Comparison of ENCODE assay signal across 8 mouse cellular contexts in genomic region chr1:119996798-119997581, GRCm38 (mm10). TPM values are rescaled to one million over a fixed set of nuclear protein-coding genes. Genes with fewer than 3 reads are reported as not detected.
DNase-seq lines count a peak whose midpoint lies in the region; ATAC-seq and TF ChIP-seq lines count a peak whose summit lies in the region.

Gene Cfap221, minus strand, starts transcription at chr1:119997234.

- TF ChIP-seq POLR2A in brain, embryonic 14.5 days (IDR thresholded peaks at IDR 0.05; ENCODE audit: borderline replicate concordance, extremely low read depth, insufficient read depth, insufficient read length, poor library complexity, severe bottlenecking): no peak

- H3K27ac ChIP-seq in ES-E14 (ENCODE audit: insufficient read depth, low read depth, low read length, poor library complexity, severe bottlenecking): no peak within 1 kb of the TSS
- H3K27ac ChIP-seq in hindbrain, postnatal 0 days: no peak within 1 kb of the TSS

- 6% methylated on average over 30 of the region's 30 CpGs for WGBS in hindbrain, postnatal 0 days

- in situ Hi-C loops in ES-E14 (cut with MboI; ENCODE audit: low sequenced_read_pairs in 2 of 2, unreplicated experiment in 2 of 2): no loop called here

- H3K4me2 ChIP-seq in hindbrain, postnatal 0 days (ENCODE audit: low read depth, low read length): peak within 1 kb of the TSS; percentile 75

- peak within 1 kb of the TSS; percentile 64 for H3K9ac ChIP-seq in ES-E14 (ENCODE audit: insufficient read depth, low read depth, low read length, poor library complexity, severe bottlenecking)
- H3K9ac ChIP-seq in hindbrain, postnatal 0 days (replicated peaks; ENCODE audit: low read length): no peak within 1 kb of the TSS

- H3K4me3 ChIP-seq in ES-E14 (ENCODE audit: insufficient read depth in 1 of 2, low read depth in 1 of 2, low read length in 2 of 2, poor library complexity in 1 of 2, severe bottlenecking in 1 of 2): peak within 1 kb of the TSS; percentile 64 to 79
- H3K4me3 ChIP-seq in hindbrain, postnatal 0 days (ENCODE audit: low read length): peak within 1 kb of the TSS; percentile 42

- peak; percentile 92 for ATAC-seq in hindbrain, postnatal 0 days
- ATAC-seq in activated CD4-positive, CD25-positive, alpha-beta regulatory T cell, adult 4 months: no peak

- H3K4me1 ChIP-seq in ES-E14 (ENCODE audit: control insufficient read depth in 2 of 2, insufficient read depth in 2 of 2, low read length in 2 of 2, poor library complexity in 1 of 2): peaks cover 2 to 4% of the 10 kb centered on the region in 2 experiments; a peak in 1 of 4 replicates
- no peaks in the 10 kb centered on the region for H3K4me1 ChIP-seq in hindbrain, postnatal 0 days (ENCODE audit: insufficient read depth, low read length)

- no peaks in the 10 kb centered on the region for H3K36me3 ChIP-seq in ES-E14 (ENCODE audit: control insufficient read depth, insufficient read depth, low read length, poor library complexity, severe bottlenecking)
- H3K36me3 ChIP-seq in hindbrain, postnatal 0 days (ENCODE audit: insufficient read depth, low read length): no peaks in the 10 kb centered on the region

- no peaks in the 10 kb centered on the region for H3K27me3 ChIP-seq in hindbrain, postnatal 0 days (ENCODE audit: insufficient read depth, low read length)

- peak; percentile 60 for DNase-seq in ES-E14 (ENCODE audit: low read depth, low spot score)
- DNase-seq in brain, embryonic 14.5 days (ENCODE audit: low read depth): peak; percentile 86
- peak; percentile 58 to 65 for DNase-seq in frontal cortex, postnatal 10 days (ENCODE audit: low spot score in 2 of 2)
- peak; percentile 85 for DNase-seq in hindbrain, postnatal 0 days (ENCODE audit: low spot score)
- peak; percentile 28 to 57 for DNase-seq in left cerebral cortex, adult 8-10 months (ENCODE audit: low spot score in 2 of 2)
- DNase-seq in lung, postnatal 4 days: peak; percentile 72 to 81
- peak; percentile 76 for DNase-seq in right cerebral cortex, postnatal 14 days

- no peaks in the 10 kb centered on the region for H3K9me3 ChIP-seq in ES-E14 (ENCODE audit: control insufficient read depth, insufficient read depth, low read depth, low read length)
- no peaks in the 10 kb centered on the region for H3K9me3 ChIP-seq in hindbrain, postnatal 0 days (ENCODE audit: low read length)

- no peak for TF ChIP-seq CTCF in brain, embryonic 14.5 days (IDR thresholded peaks at IDR 0.05; ENCODE audit: borderline replicate concordance, extremely low read depth, insufficient read depth, insufficient read length)
- no peak for TF ChIP-seq CTCF in hindbrain, postnatal 0 days (IDR thresholded peaks at IDR 0.05; ENCODE audit: low read depth)

TF ChIP-seq in ES-E14, 5 proteins besides CTCF, POLR2A, EP300 and RAD21:
- TF ChIP-seq MAFK (IDR thresholded peaks at IDR 0.05; ENCODE audit: insufficient read depth, low read depth, low read length) (no peak), CHD2 (IDR thresholded peaks at IDR 0.05; ENCODE audit: low read depth, low read length) (no peak), HCFC1 (IDR thresholded peaks at IDR 0.05; ENCODE audit: borderline replicate concordance, insufficient read depth, low read length) (no peak; the same call in 1 of the 2 replicates), ZNF384 (IDR thresholded peaks at IDR 0.05; ENCODE audit: low read depth, low read length) (no peak), ZC3H11A (IDR thresholded peaks at IDR 0.05; ENCODE audit: borderline replicate concordance, low read depth, low read length) (no peak)
TF ChIP-seq in ES-E14: peak in this region for 0.

RNA-seq across cellular contexts. Expression of gene Cfap221, which starts in this region (rescaled TPM):
- total RNA-seq in ES-E14 (2012; rRNA removed): not detected in 2 replicates
- 0.13 and 0.52 TPM in 2 replicates for polyA plus RNA-seq in brain, embryonic 14.5 days (2012; rRNA removed)
- total RNA-seq in hindbrain, postnatal 0 days (2014; rRNA removed): 1.9 TPM in 1 of 2 replicates, not detected in the other
- polyA plus RNA-seq in hindbrain, postnatal 0 days (2015; fragmentation: Nextera tagmentation; extraction: Ambion mirVana): 0.25 and 0.29 TPM in 2 replicates
- total RNA-seq in left cerebral cortex, adult 8-10 months (2022): under 1 TPM; 0.33 to 0.63 (median 0.53) TPM
- not detected for polyA plus RNA-seq in activated CD4-positive, CD25-positive, alpha-beta regulatory T cell, adult 4 months (2017; shearing (Covaris generic))

Comparison
In these comparisons a context has a peak if more than half of its experiments do, and no peak if none do; other contexts are left out.
1. Peak in DNase-seq, H3K4me3 ChIP-seq and H3K9ac ChIP-seq in ES-E14; RNA of the gene not detected or under 1 TPM.
2. Peak in DNase-seq in brain, embryonic 14.5 days; RNA of the gene not detected or under 1 TPM.
3. Peak in DNase-seq in left cerebral cortex, adult 8-10 months; RNA of the gene not detected or under 1 TPM.